Mouse (Mus musculus) MEL (cell line): ENCODE results near the gene Lcn2. TPM values are rescaled to one million over a fixed set of nuclear protein-coding genes. Genes with fewer than 3 reads are reported as not detected.

ENCODE experiments used
- DNase-seq: peaks from one replicate; pipeline ENCODE4 v3.0.0; 2011; ENCODE audit warnings: low read depth, low spot score
- H3K27ac ChIP-seq: 2 replicates; pipeline ENCODE4 v1.5.1; 2012; ENCODE audit warnings: low read depth, mild to moderate bottlenecking, control low read depth, low read length, moderate library complexity; ENCODE audit not compliant: control insufficient read depth
- H3K27me3 ChIP-seq, 2 experiments: fragments of 150-350 bp in 1 of 2; sonication (generic) in 1 of 2; 2 replicates each; pipeline ENCODE4 v1.6.1; 2012; ENCODE audit warnings: low read length in 2 of 2, mild to moderate bottlenecking in 2 of 2, improper control_type of control experiment in 1 of 2, moderate library complexity in 1 of 2; ENCODE audit not compliant: insufficient read depth in 2 of 2, control insufficient read depth in 1 of 2
- H3K36me3 ChIP-seq, 2 experiments: 2 replicates each; pipeline ENCODE4 v1.6.1; 2012 to 2014; ENCODE audit warnings: low read length in 2 of 2, improper control_type of control experiment in 1 of 2, inconsistent platforms in 1 of 2, mild to moderate bottlenecking in 1 of 2; ENCODE audit not compliant: insufficient read depth in 2 of 2, control insufficient read depth in 1 of 2
- H3K4me1 ChIP-seq, 2 experiments: fragments of 150-350 bp in 1 of 2; sonication (generic) in 1 of 2; 2 replicates each; pipeline ENCODE4 v1.6.1; 2012; ENCODE audit warnings: low read length in 2 of 2, improper control_type of control experiment in 1 of 2, mild to moderate bottlenecking in 1 of 2; ENCODE audit not compliant: insufficient read depth in 2 of 2, control insufficient read depth in 1 of 2
- H3K4me3 ChIP-seq, 2 experiments: fragments of 150-350 bp in 1 of 2; sonication (generic) in 1 of 2; 2 replicates each; pipeline ENCODE4 v1.5.1; 2012; ENCODE audit warnings: low read depth in 2 of 2, low read length in 2 of 2, mild to moderate bottlenecking in 2 of 2, moderate library complexity in 2 of 2, control low read depth in 1 of 2, improper control_type of control experiment in 1 of 2; ENCODE audit not compliant: control insufficient read depth in 1 of 2, insufficient read depth in 1 of 2
- H3K79me2 ChIP-seq: 2 replicates; pipeline ENCODE4 v1.6.1; 2012; ENCODE audit warnings: mild to moderate bottlenecking, low read length, moderate library complexity; ENCODE audit not compliant: control insufficient read depth, poor library complexity, insufficient read depth
- H3K9ac ChIP-seq: 2 replicates; pipeline ENCODE4 v1.6.1; 2012; ENCODE audit warnings: low read depth, mild to moderate bottlenecking, control low read depth, low read length, moderate library complexity; ENCODE audit not compliant: control insufficient read depth, poor library complexity, severe bottlenecking
- H3K9me3 ChIP-seq: fragments of 150-350 bp; sonication (generic); replicated peaks from 2 replicates; pipeline ENCODE4 v1.6.1; 2012; ENCODE audit warnings: mild to moderate bottlenecking, low read length, improper control_type of control experiment, moderate library complexity; ENCODE audit not compliant: insufficient read depth
- BHLHE40 ChIP-seq: IDR thresholded peaks from 2 replicates; pipeline ENCODE4 v1.6.1; 2012; ENCODE audit warnings: low read depth, mild to moderate bottlenecking, inconsistent platforms, low read length, improper control_type of control experiment, borderline replicate concordance
- CTCF ChIP-seq, 3 experiments: IDR thresholded peaks in 2 of 3; conservative IDR thresholded peaks in 1 of 3; 2 replicates each; pipeline ENCODE4 v1.5.1; 2011 to 2012; ENCODE audit warnings: low read length in 3 of 3, low read depth in 2 of 3, mild to moderate bottlenecking in 2 of 3, improper control_type of control experiment in 1 of 3, inconsistent platforms in 1 of 3, mixed read lengths in 1 of 3, moderate library complexity in 1 of 3; ENCODE audit not compliant: control insufficient read depth in 1 of 3, insufficient read depth in 1 of 3, poor library complexity in 1 of 3, severe bottlenecking in 1 of 3
- E2F4 ChIP-seq: IDR thresholded peaks from 2 replicates; pipeline ENCODE4 v1.6.1; 2011; ENCODE audit warnings: low read depth, low read length, improper control_type of control experiment, borderline replicate concordance
- GABPA ChIP-seq: IDR thresholded peaks from 2 replicates; pipeline ENCODE4 v1.6.1; 2012; ENCODE audit warnings: low read depth, mild to moderate bottlenecking, inconsistent platforms, low read length, improper control_type of control experiment, moderate library complexity
- GATA1 ChIP-seq: IDR thresholded peaks from 2 replicates; pipeline ENCODE4 v1.6.1; 2011; ENCODE audit warnings: low read depth, low read length, improper control_type of control experiment
- JUND ChIP-seq: IDR thresholded peaks from 2 replicates; pipeline ENCODE4 v1.6.1; 2011; ENCODE audit warnings: low read depth, mild to moderate bottlenecking, improper control_type of control experiment, low read length
- MAX ChIP-seq: IDR thresholded peaks from 2 replicates; pipeline ENCODE4 v1.6.1; 2011; ENCODE audit warnings: low read length, improper control_type of control experiment
- MAZ ChIP-seq: IDR thresholded peaks from 2 replicates; pipeline ENCODE4 v1.6.1; 2012; ENCODE audit warnings: low read depth, mild to moderate bottlenecking, inconsistent platforms, low read length, improper control_type of control experiment
- MEF2A ChIP-seq: IDR thresholded peaks from 2 replicates; pipeline ENCODE4 v1.6.1; 2014; ENCODE audit warnings: low read depth, mild to moderate bottlenecking, inconsistent platforms, low read length, improper control_type of control experiment; ENCODE audit not compliant: poor library complexity, insufficient replicate concordance, severe bottlenecking; ENCODE audit errors: extremely low read depth
- MYB ChIP-seq: IDR thresholded peaks from 2 replicates; pipeline ENCODE4 v1.6.1; 2011; ENCODE audit warnings: mild to moderate bottlenecking, low read depth, low read length, improper control_type of control experiment
- MYC ChIP-seq: IDR thresholded peaks from 2 replicates; pipeline ENCODE4 v1.6.1; 2011; ENCODE audit warnings: low read depth, mild to moderate bottlenecking, low read length, improper control_type of control experiment, moderate library complexity
- NELFE ChIP-seq: IDR thresholded peaks from 2 replicates; pipeline ENCODE4 v1.6.1; 2011; ENCODE audit warnings: low read depth, low read length, improper control_type of control experiment
- NRF1 ChIP-seq: IDR thresholded peaks from 2 replicates; pipeline ENCODE4 v1.6.1; 2014; ENCODE audit warnings: low read depth, mild to moderate bottlenecking, inconsistent platforms, low read length, improper control_type of control experiment, moderate library complexity; ENCODE audit not compliant: poor library complexity, insufficient read depth, severe bottlenecking
- POLR2A ChIP-seq, 2 experiments: IDR thresholded peaks; 2 replicates each; pipeline ENCODE4 v1.6.1; 2011 to 2012; ENCODE audit warnings: low read length in 2 of 2, mild to moderate bottlenecking in 2 of 2, control low read depth in 1 of 2, improper control_type of control experiment in 1 of 2, low read depth in 1 of 2, moderate library complexity in 1 of 2; ENCODE audit not compliant: control insufficient read depth in 1 of 2, insufficient read depth in 1 of 2, poor library complexity in 1 of 2
- POLR2AphosphoS2 ChIP-seq: IDR thresholded peaks from 2 replicates; pipeline ENCODE4 v1.6.1; 2011; ENCODE audit warnings: low read length, improper control_type of control experiment
- POLR2AphosphoS5 ChIP-seq: IDR thresholded peaks from 2 replicates; pipeline ENCODE4 v1.6.1; 2012; ENCODE audit warnings: low read depth, borderline replicate concordance, mild to moderate bottlenecking, inconsistent platforms, low read length, moderate library complexity, mixed read lengths
- TAL1 ChIP-seq: IDR thresholded peaks from 2 replicates; pipeline ENCODE4 v1.6.1; 2012; ENCODE audit warnings: mild to moderate bottlenecking, inconsistent platforms, low read length, moderate library complexity, mixed read lengths
- TCF12 ChIP-seq: IDR thresholded peaks from 2 replicates; pipeline ENCODE4 v1.6.1; 2014; ENCODE audit warnings: low read depth, mild to moderate bottlenecking, inconsistent platforms, low read length, improper control_type of control experiment, moderate library complexity
- ZC3H11A ChIP-seq: IDR thresholded peaks from 2 replicates; pipeline ENCODE4 v1.6.1; 2012; ENCODE audit warnings: low read depth, mild to moderate bottlenecking, inconsistent platforms, low read length, improper control_type of control experiment
- ZKSCAN1 ChIP-seq: IDR thresholded peaks from 2 replicates; pipeline ENCODE4 v1.6.1; 2012; ENCODE audit warnings: low read depth, mild to moderate bottlenecking, inconsistent platforms, low read length, improper control_type of control experiment, moderate library complexity
- polyA plus RNA-seq, 2 experiments: library from polyadenylated mRNA; stranded (reverse) in 1 of 2; unstranded in 1 of 2; fragments of >175 nt in 1 of 2; fragments of >200 nt in 1 of 2; gene quantifications; 2 replicates each; pipeline versions ENCODE4 v1.2.1 to v1.2.4; 2012; ENCODE audit warnings: low replicate concordance in 2 of 2, low read depth in 1 of 2; ENCODE audit not compliant: insufficient read length in 2 of 2, insufficient read depth in 1 of 2, missing spikeins in 1 of 2
- total RNA-seq: library from RNA; depleted of rRNA; stranded (reverse); fragments of 300-350 nt; gene quantifications from 2 replicates; pipeline ENCODE4 v1.2.3, GENCODE M21; 2012

Lcn2 gene
- total and polyA plus RNA-seq, 3 experiments, result not detected

DNA sequence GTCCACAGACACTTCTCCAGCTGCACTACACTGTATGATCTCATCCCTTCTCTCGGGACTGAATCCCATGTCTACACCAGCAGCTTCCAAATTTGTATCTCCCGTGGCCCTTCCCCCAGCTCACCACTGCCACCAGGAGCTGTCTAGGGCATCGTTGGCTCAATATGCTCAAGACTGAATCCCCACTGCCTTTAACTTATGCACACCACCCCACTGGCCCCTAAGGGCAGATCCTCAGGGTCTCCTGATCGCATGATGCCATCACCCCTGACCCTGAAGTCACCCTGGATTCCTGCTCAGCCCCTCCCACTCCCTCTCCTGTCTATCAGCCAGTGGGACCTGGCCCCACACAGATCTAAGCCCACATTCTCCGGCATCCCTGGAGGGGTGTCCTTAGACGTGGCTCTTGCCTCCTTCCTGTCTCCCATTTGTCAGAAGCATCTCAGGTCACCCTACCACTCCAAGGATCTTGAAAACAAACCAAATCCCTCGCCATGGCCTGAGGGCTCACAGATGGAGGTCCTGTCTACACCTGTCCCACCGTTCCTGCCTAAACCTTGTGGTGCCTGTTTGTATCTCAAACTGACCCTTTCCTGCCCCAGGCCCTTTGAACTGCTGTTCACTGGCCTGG is 38.3 kb downstream of the Lcn2 start:
- no peak overlapping the region for H3K9ac ChIP-seq
- TF ChIP-seq POLR2A (IDR thresholded peaks at IDR 0.05; ENCODE audit: control insufficient read depth in 1 of 2, insufficient read depth in 1 of 2, low read depth in 1 of 2, low read length in 2 of 2, poor library complexity in 1 of 2) (no peak), NELFE (no peak), TAL1 (no peak), MEF2A (no peak), NRF1 (no peak), MYC (no peak), BHLHE40 (no peak), CTCF (IDR thresholded peaks at IDR 0.05 in 2 of 3, conservative IDR thresholded peaks at IDR 0.05 in 1 of 3; ENCODE audit: control insufficient read depth in 1 of 3, insufficient read depth in 1 of 3, low read depth in 2 of 3, low read length in 3 of 3, poor library complexity in 1 of 3, severe bottlenecking in 1 of 3) (no peak)

DNA sequence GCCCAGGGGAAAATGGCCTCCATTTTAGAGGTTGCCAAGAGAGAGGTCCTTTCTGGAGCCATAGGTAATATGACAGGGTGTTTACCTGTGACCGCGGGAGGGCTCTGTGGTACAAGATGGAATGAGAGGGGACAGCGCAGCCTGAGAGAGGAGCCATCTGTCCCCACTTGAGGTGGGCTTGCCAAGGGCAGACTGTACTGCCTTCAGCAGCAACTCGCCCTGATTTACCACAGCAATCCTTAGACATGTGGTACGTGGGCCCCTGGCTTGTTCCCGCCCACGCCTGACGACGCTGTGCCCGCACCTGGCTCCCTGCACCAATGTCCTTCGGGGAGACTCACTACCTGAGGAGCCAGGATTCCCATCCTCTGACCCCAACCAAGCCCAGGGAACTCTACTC is 39.7 kb downstream of the Lcn2 start:
- no peak for DNase-seq
- H3K4me1 ChIP-seq, result 0 out of 4 replicates have a peak, but pooled peaks cover 0 to 3% of the 10 kb centered on the region in 2 experiments
- H3K9ac ChIP-seq, result no peak overlapping the region

More for the DNA sequence above, 38.3 kb downstream of the Lcn2 start:
- no peak overlapping the region for H3K4me3 ChIP-seq
- H3K79me2 ChIP-seq, result no peaks in the 10 kb centered on the region
- DNase-seq, result no peak
- H3K4me1 ChIP-seq, result peaks cover 4 to 9% of the 10 kb centered on the region in 2 experiments; a peak in 3 of 4 replicates
- H3K27ac ChIP-seq, result no peak overlapping the region
- no peaks in the 10 kb centered on the region for H3K27me3 ChIP-seq
- H3K9me3 ChIP-seq, result no peaks in the 10 kb centered on the region
- H3K36me3 ChIP-seq, result peaks cover 0 to 4% of the 10 kb centered on the region in 2 experiments; a peak in 2 of 4 replicates

More for the DNA sequence above, 39.7 kb downstream of the Lcn2 start:
- Histone ChIP-seq H3K9me3 (no peaks in the 10 kb centered on the region), H3K27me3 (no peaks in the 10 kb centered on the region), H3K79me2 (no peaks in the 10 kb centered on the region), H3K36me3 (no peaks in the 10 kb centered on the region), H3K27ac (no peak overlapping the region), H3K4me3 (no peak overlapping the region)
- TF ChIP-seq MAX (no peak), MAZ (no peak), E2F4 (no peak), GATA1 (no peak), MYB (no peak), MEF2A (no peak), ZC3H11A (no peak), POLR2AphosphoS2 (no peak), TAL1 (no peak), POLR2AphosphoS5 (no peak), TCF12 (no peak), CTCF (IDR thresholded peaks at IDR 0.05 in 2 of 3, conservative IDR thresholded peaks at IDR 0.05 in 1 of 3; ENCODE audit: control insufficient read depth in 1 of 3, insufficient read depth in 1 of 3, low read depth in 2 of 3, low read length in 3 of 3, poor library complexity in 1 of 3, severe bottlenecking in 1 of 3) (no peak), ZKSCAN1 (no peak), JUND (no peak), GABPA (no peak)
